Mouse (Mus musculus): ENCODE data around the gene Stab2.

- TF ChIP-seq CTCF (conservative IDR thresholded peaks at IDR 0.05; ENCODE audit: low read length) (no peak), NANOG (IDR thresholded peaks at IDR 0.05; ENCODE audit: borderline replicate concordance, low read length) (no peak), POU5F1 (IDR thresholded peaks at IDR 0.05; ENCODE audit: borderline replicate concordance, low read length) (no peak)
These were observed 212.9 kb downstream of the Stab2 start for GRCm38 (mm10) chr10:86794794-86795535.
